Mouse (Mus musculus): ENCODE results near the gene D930007J09Rik. TPM values are rescaled to one million over a fixed set of nuclear protein-coding genes. Genes with fewer than 3 reads are reported as not detected.

The D930007J09Rik gene
- polyA plus RNA-seq, 1 experiment: not detected

GRCm38 (mm10) chr13:32827111-32827822 lies 24.6 kb upstream of the D930007J09Rik start:
- no peak for TF ChIP-seq GATA1 (IDR thresholded peaks at IDR 0.05; ENCODE audit: low read length)

DNA sequence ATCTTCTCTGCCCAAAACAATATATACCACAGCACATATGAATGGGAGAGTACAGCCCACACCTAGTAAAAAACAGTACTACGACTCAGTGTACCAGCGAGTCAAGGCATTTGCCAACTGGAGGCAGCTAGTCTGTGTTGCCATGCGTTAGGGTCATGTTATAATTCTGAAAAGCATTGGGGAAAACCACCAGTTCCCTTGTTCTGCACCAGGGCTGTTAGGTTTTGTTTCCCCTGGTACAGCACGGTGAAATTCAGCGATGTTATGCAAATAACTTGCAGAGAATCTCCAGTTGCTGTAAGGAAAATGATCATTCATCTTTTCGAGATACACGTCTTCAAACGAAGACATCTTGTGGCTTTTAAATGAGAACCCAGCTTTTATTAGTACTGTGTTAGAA lies 22.9 kb upstream of the D930007J09Rik start:
- no peak for TF ChIP-seq GATA1 (IDR thresholded peaks at IDR 0.05; ENCODE audit: low read length)

GRCm38 (mm10) chr13:32824377-32825330 lies 22.0 kb upstream of the D930007J09Rik start:
- no peak for TF ChIP-seq GATA1 (IDR thresholded peaks at IDR 0.05; ENCODE audit: low read length)

DNA sequence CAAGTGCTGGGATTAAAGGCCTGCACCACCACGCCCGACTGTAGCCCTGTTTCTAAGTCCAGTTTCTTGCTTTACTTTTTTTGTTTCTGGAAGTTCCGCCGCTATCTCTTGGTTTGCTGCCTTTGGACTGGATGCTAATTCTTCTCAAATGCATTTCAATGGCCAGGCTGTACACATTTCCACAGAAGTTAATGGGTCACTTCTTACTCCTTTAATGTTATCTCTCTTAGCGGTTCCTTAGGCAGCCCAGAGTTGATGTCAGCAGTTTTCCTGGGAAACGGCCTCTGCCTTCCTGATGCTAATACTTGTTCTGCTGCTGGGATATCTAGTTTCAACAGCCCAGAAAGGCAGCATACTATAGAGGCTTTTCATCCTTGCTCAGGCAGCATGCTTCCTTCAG lies 20.5 kb upstream of the D930007J09Rik start:
- no peak for TF ChIP-seq GATA1 (IDR thresholded peaks at IDR 0.05; ENCODE audit: low read length)

DNA sequence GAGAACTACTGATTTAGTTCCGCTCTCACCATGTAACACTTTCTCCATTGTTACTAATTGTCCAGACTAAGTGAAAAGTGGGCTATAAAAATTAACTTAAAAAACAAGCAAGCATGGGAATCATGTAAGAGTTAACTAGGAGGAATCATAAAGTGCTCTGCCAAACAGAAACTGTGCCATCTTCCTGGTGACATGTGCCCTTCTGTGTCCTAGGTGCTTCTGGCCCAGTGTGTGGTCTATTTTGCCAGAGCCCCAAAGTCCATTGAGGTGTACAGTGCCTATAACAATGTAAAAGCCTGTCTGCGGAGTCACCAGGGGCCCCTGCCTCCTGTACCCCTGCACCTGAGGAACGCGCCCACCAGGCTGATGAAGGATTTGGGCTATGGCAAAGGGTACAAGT lies 19.0 kb upstream of the D930007J09Rik start:
- no peak for TF ChIP-seq GATA1 (IDR thresholded peaks at IDR 0.05; ENCODE audit: low read length)

DNA sequence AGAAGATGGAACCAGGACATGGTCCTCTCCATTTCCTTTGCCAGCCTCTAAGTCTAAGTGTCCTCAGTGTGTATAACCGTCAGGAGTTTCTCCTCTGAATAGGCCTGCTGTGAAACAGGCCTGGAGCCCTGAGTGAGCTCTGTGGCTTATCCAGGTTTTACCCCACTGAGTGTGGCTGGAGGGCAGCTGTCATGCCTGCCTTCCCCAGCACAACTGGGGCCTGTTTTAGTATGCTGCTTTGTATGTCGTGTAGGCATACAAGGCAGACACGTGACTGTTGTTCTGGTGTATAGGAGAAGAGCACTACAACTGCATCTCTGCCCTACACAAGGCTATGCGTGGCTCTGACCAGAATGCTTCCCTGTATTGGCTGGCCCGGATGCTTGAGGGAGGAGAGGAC lies 17.3 kb upstream of the D930007J09Rik start:
- TF ChIP-seq GATA1 (IDR thresholded peaks at IDR 0.05; ENCODE audit: low read length): no peak

GRCm38 (mm10) chr13:32819241-32819640 lies 16.6 kb upstream of the D930007J09Rik start:
- TF ChIP-seq GATA1 (IDR thresholded peaks at IDR 0.05; ENCODE audit: low read length): no peak

GRCm38 (mm10) chr13:32807624-32808023 lies 5.0 kb upstream of the D930007J09Rik start:
- no peak for TF ChIP-seq GATA1 (IDR thresholded peaks at IDR 0.05; ENCODE audit: low read length)

DNA sequence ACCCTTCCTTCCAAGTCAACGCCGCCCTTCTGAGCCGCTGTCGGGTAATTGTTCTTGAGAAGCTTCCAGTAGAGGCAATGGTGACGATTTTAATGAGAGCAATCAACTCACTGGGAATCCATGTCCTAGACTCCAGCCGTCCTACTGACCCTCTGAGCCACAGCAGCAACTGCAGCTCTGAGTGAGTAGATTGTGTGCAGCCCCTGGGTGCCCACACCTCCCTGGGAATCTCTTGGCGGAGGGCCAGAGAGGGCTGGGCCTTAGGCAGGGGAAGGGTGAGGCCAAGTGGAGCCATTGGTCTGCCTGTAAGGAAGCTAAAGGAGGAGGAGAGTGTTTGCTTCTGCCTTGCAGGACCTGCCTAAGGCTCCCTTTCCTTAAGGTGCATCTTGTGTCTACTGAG lies 4.2 kb upstream of the D930007J09Rik start:
- TF ChIP-seq GATA1 (IDR thresholded peaks at IDR 0.05; ENCODE audit: low read length): no peak

- TF ChIP-seq GATA1 (IDR thresholded peaks at IDR 0.05; ENCODE audit: low read length): no peak
These were observed 1.2 kb upstream of the D930007J09Rik start for GRCm38 (mm10) chr13:32803701-32804345.

DNA sequence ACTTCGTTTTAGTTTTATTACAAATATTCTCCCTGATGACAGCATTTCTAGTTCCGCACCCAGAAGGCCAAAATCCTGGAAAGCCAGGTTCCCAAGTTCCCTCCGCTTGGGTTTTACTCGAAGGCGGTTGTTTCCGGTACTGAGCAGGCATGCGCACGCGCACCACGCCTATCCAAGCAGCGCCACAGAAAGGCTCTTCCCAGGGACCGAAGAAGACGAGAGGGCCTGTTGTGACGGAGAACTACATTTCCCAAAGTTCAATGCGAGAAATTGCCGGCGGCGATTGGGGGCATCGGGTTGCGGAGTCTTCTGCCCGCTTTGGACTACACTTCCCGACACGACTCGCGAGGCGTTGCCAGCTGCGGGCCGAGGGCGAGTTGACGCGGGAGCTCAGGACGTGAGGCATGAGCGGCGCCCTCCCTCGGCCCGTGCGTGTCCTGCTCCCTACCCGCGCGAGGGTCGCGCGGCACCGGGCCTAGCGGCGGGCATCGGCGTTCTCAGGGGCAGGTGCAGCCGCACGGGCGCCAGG lies 892 bp downstream of the D930007J09Rik start, which contains the start of gene Wrnip1:
TSS of gene Wrnip1 (plus strand) at position 346 of the 529 bp plus-strand sequence.
- no peak for TF ChIP-seq GATA1 (IDR thresholded peaks at IDR 0.05; ENCODE audit: low read length)

DNA sequence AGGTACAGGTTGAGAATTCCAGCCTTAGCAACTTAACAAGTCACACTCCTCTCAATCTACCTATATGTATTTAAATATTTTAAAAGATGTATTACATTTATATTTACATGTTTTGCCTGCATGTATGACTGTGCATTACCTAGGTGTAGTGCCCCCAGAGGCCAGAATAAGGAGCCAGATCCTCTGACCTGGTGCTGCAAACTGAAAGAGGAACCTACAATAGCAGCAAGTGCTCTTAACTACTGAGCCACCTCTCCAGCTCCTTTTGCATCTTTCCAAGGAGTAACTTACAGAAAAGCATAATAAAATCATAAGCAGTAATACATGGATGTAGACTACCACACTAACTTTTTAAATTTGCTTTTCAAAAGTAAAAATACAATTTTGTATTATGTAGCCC lies 1.8 kb downstream of the D930007J09Rik start:
- no peak for TF ChIP-seq GATA1 (IDR thresholded peaks at IDR 0.05; ENCODE audit: low read length)

DNA sequence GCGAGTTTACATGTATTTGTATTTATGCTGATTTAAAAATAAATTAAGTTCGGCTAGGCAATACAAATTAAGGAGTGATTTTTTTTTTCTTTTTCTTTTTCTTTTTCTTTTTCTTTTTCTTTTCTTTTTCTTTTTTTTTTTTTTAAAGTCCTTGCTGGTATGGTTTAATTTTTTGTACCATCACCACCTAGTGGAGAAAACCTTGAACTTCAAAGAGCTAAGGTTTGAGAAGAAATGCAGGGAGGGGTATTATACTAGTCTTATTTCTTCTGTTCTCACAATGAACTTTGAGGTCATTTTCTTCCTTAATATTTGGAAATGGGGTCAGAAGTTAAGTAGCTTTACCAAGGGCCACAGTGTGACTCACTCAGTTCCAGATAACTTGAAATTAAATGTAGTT lies 3.5 kb downstream of the D930007J09Rik start:
- no peak for TF ChIP-seq GATA1 (IDR thresholded peaks at IDR 0.05; ENCODE audit: low read length)

- no peak for TF ChIP-seq GATA1 (IDR thresholded peaks at IDR 0.05; ENCODE audit: low read length)
These were observed 5.6 kb downstream of the D930007J09Rik start for GRCm38 (mm10) chr13:32797085-32797484.

- TF ChIP-seq GATA1 (IDR thresholded peaks at IDR 0.05; ENCODE audit: low read length): no peak
These were observed 7.5 kb downstream of the D930007J09Rik start for GRCm38 (mm10) chr13:32795166-32795565.

DNA sequence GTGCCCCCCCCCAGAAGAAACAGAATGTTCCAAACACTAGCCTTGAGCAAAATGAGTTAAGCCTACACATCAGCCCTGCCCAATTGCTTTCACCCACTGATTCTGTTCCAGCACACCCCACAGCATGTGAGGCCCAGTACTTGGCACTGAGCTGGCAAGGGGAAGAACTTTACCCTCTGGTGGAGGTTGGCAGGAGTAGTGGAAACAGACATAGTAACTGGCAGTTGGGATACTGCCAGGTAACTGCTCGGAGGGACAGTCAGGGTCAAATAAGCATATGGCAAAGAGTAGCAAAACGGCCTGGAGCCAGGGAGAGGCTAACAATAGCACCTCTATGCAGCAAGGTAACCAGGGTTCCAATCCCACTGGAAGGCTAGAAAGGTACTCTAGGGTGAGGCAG lies 8.0 kb downstream of the D930007J09Rik start:
- no peak for TF ChIP-seq GATA1 (IDR thresholded peaks at IDR 0.05; ENCODE audit: low read length)
